Mouse (Mus musculus): Measurements from ENCODE around the gene Dglucy.

- no peak for TF ChIP-seq GATA1 (IDR thresholded peaks at IDR 0.05; ENCODE audit: low read length)
- TF ChIP-seq TAL1 (IDR thresholded peaks at IDR 0.05; ENCODE audit: low read length) = no peak
Measured at GRCm38 (mm10) chr12:100816906-100817305, 38.0 kb downstream of the Dglucy start.

Measured in erythroblast, embryonic 14.5 days (primary cell).